Mouse (Mus musculus): ENCODE data around the gene Tenm4.

Tenm4 gene

DNA sequence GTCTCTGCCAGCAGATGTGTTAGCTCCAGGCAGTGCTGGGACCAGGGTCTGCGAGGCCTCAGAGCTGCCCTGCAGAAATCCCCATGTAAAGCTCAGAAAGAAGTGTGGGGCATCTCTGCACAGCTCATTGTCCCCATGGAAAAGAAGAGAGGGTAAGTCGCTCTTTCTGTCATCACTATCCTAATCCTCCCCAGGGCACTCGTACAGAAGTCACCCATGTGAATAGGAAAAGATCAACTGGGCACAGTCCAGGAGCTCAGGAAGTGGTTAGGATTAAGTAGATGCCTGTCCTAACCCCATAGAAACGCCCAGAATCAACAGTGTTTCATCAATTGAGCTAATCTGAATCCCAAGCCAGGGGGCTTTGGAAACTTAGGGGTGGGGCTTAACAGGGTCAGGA is 476.6 kb downstream of the Tenm4 start:
- no peak for DNase-seq (ENCODE audit: low spot score)

DNA sequence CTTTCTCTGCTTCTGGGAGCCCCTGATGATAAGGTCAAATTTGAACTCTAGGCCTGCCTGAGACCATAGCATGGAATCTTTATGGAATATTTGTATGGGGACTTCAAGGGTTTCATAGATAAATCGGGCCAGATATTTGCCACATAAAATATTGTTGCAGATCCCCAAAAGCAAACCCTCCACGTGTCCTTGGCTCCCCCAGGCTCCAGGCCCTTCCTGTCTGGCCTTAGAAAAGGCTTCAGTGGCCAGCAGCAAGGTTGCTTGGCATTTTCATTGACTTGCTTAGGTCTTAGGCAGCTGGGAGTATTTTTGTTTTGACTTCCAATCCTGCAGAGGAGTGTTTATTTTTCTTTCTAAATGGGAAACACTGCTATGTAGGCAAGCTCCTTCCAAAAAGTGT is 477.6 kb downstream of the Tenm4 start:
- no peak for DNase-seq (ENCODE audit: low spot score)

- no peak for DNase-seq (ENCODE audit: low spot score)
These were observed 478.1 kb downstream of the Tenm4 start for GRCm38 (mm10) chr7:96649171-96649570.

- no peak for DNase-seq (ENCODE audit: low spot score)
These were observed 479.4 kb downstream of the Tenm4 start for GRCm38 (mm10) chr7:96650435-96650834.

GRCm38 (mm10) chr7:96651055-96651454 is 480.0 kb downstream of the Tenm4 start:
- DNase-seq (ENCODE audit: low spot score) = no peak

DNA sequence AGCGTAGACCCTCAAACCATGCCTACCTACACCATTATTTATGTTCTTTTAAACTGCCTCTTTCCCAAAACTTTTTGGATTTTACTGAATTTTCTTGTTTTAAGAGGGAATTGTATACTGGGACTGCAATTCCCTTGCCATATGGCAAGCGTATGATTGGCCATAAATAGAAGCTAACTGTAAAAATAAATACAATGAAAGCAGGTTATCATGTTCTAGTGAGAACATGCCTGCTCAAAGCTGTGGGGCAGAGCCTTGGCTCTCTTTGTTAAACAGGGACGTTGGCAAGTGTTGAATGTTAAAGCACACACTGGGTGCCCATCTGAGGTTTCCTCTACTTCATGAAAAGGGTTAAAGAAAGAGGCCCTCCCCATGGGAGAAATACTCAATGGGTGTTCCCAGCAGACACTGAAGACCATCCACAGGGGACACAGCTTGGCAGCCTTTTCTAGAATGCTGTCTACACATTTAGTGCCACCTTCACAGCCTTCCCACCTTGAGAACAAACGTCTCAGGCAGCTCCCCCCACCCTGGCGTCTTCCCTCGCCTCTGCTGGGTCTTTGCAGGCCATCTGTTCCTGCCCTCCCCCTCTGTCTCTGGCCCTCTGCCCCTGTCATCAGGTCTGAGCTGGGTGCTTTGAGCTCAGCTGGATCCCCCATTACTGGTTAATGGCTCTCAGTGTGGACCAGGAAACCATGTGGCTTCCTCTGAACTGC is 480.7 kb downstream of the Tenm4 start:
- DNase-seq (ENCODE audit: low spot score) = no peak

GRCm38 (mm10) chr7:96652844-96653243 is 481.8 kb downstream of the Tenm4 start:
- no peak for DNase-seq (ENCODE audit: low spot score)

GRCm38 (mm10) chr7:96654206-96654605 is 483.2 kb downstream of the Tenm4 start:
- no peak for DNase-seq (ENCODE audit: low spot score)

DNA sequence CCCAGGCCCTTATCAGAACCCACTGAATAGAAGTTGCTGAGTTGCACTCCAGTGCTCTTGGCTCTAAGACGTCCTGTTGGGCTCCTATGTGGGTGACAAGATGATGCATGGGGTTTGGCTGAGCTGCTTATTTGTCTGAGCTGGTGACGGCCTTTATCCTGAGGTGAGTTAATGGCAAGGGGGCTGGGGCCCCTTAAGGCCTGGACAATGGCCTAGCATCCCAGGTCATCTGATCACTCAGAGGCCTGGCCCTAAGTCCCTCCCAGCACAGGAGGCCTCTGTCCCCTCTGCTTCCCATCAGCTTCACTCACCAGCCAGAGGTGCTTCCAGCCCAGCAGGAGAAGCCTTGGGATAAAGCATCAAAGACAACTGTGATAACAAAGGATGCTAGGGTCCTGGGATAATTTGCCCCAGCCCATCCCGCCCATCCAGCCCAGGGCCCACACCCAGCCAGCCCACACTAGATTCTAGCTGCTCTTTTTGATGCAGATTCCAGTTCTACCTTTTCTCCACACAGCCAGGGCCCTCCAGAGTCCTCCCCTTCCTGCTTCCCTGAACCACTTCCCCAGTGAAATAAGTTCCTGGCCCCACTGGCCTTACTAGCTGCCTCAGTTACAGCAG is 484.2 kb downstream of the Tenm4 start:
- no peak for DNase-seq (ENCODE audit: low spot score)

- DNase-seq (ENCODE audit: low spot score) = no peak
These were observed 486.2 kb downstream of the Tenm4 start for GRCm38 (mm10) chr7:96657101-96657830.

DNA sequence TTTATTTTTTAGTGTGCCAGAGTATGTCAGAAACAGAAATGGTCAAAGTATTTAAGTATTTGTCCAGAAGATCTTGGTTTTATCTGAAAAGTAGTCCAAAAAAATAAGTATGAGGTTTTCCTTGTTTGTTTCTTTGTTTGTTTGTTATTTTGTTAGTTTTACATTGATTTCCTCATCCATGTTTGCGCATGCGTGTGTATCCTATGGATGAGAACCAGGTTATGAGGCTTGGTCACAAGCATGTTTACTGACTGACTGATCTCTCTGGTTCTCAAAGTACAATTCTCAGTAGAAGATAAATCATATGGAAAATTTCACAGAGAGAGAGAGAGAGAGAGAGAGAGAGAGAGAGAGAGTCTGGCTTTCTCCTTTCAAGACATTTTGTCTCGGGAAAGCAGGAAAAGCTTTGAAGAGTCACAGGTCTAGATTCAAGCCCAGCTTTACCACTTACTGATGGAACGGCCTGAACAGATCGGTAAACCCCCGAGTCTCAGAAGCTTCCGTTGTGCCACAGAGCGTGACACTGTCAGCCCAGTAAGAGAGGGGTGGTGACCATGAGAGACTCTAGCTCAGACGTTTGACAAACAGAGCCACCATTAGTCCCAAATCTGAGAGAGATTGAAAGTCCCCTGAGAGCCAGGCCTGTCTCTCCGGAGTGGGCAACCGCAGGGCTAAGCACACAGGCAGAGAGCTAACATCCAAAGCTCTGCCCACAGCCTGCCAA is 487.0 kb downstream of the Tenm4 start:
- no peak for DNase-seq (ENCODE audit: low spot score)

DNA sequence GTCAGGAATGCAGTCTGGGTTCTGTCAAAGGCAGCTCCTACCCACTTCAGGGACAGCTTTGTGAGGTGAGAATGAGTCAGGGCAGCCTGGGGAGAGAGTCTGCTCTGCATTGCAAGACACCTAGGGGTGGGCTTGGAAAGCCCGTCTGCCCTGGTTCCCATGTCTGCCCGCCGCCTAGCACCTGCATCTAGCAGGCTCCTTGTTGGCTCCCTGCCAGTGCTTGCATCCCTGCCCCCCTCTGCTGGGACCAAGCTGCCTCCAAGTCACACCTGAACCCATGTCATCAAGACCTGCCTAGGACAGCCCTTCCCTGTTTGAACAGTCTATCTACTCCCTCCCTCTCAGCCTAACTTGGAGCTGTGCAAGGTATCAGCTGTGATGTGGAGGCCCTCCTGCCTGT is 489.9 kb downstream of the Tenm4 start:
- no peak for DNase-seq (ENCODE audit: low spot score)

- DNase-seq (ENCODE audit: low spot score) = no peak
These were observed 490.5 kb downstream of the Tenm4 start for GRCm38 (mm10) chr7:96661352-96662169.

DNA sequence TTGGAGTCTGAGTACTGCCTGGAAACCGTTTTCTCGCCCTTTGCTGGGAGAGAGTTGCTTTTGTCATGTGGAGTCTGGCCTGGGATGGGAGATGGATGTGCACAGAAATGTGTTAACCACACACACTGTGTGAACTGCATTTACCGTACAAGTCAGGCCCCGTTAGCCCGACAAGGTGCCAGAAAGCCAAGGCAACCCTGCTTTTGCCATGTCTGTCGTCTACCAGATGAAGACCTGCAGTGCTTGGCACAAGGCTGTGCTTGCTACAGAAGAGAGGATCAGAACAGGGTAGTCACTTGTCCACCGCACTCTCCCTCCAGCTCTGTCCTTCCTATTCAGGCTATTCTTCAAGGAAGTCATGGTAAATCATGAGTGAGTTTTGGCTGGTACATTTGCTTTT is 492.3 kb downstream of the Tenm4 start:
- DNase-seq (ENCODE audit: low spot score) = no peak

DNA sequence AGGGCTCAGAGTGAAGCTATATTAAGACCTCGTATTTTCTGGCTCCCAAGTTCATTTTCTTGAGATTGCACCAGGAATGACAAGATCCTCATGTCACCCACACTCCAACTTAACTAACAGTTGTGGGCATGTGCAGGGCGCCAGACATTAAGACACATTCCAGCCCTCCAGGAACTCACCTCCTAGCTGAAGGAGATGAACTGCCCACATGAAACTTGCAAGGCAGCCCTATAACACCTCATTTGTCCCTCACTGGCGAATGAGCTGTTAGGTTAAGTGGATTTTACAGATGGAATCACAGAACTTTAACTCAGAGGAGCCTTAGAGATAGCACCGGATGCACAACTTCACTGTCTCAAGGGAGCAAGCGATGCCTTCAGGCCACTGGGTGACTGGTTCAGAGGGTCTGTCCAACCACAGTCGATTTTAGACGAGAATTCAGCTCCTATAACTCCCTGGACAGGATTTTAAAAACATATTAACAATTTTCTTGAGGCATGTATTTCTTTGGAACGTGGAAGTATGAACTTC is 495.4 kb downstream of the Tenm4 start:
- no peak for DNase-seq (ENCODE audit: low spot score)

DNA sequence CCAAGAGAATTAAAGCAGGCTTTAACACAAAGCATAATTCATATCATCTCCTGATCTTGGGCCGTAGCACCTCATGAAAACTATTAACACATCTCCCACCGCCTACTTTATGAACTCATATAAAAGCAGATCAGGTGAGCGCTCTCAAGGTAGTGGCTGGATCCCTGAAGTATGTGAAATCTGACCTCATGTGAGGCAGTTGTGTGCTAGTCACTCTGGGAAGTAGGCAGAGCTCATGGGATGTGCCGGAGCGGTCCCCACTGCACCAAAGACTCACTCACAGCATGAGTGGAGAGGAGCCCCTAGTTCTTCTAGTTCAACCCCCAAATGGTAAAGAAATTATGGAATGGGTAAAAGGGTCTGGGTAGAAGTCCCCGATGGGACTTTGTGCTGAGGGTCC is 496.6 kb downstream of the Tenm4 start:
- no peak for DNase-seq (ENCODE audit: low spot score)

GRCm38 (mm10) chr7:96670095-96670494 is 499.0 kb downstream of the Tenm4 start:
- no peak for DNase-seq (ENCODE audit: low spot score)

DNA sequence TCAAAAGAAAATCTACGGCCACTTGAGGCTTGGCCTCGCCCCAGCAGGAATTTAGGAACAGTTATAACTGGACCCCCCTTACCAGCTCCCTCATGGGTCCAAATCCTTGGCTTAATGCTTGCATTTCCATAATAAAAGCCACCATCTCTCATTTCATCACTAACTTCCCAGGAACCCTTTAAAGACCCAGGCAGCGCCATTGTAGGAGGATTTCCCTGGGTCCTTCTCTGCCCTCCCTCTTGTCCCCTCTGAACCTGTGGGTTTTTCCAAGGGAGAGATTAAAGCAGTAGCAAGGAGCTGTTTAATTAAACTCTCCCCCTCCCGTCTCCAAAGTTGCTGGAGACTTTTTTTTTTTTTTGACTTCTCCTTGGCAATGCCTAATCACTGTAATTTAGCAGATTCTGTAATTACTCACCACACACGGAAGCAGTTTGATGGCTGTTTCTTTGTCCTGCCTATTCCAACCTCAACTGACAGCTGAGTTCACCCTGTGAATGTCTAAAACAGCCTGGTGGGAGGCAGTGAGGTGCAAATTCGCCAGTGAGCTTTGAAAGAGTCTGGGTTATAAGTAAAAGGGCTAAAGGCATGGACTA is 501.4 kb downstream of the Tenm4 start:
- DNase-seq (ENCODE audit: low spot score) = no peak

GRCm38 (mm10) chr7:96677082-96677481 is 506.0 kb downstream of the Tenm4 start:
- DNase-seq (ENCODE audit: low spot score) = no peak

GRCm38 (mm10) chr7:96678236-96678635 is 507.2 kb downstream of the Tenm4 start:
- DNase-seq (ENCODE audit: low spot score) = no peak

GRCm38 (mm10) chr7:96679746-96680145 is 508.7 kb downstream of the Tenm4 start:
- DNase-seq (ENCODE audit: low spot score) = no peak
